Mouse (Mus musculus) 3134 (cell line): ENCODE measurements around the gene Pcx.

Experiments used
- DNase-seq: peaks from one replicate; pipeline ENCODE4 v3.0.0-alpha.2; 2011; ENCODE audit warnings: low spot score; ENCODE audit not compliant: insufficient read length; ENCODE audit errors: extremely low read depth

Gene Pcx

DNA sequence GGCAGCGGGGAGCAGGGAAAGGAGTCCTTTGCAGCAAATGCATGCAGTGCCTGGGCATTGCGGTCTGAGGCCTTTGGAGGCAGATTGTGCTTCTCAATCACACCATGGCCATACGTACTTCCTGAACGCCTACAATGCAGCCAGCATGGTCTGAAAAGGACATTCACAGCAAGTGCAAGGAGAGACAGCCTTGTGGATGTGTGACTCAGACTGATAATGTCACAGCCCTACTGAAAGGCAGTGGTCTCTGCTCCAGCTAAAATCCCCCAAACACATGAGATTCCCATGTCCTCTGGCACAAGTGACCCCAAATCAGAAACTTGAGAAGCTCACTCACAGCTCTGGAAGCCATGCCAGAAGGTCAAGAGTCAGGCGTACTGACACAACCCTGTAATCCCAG lies 14.5 kb upstream of the Pcx start:
- DNase-seq = no peak

DNA sequence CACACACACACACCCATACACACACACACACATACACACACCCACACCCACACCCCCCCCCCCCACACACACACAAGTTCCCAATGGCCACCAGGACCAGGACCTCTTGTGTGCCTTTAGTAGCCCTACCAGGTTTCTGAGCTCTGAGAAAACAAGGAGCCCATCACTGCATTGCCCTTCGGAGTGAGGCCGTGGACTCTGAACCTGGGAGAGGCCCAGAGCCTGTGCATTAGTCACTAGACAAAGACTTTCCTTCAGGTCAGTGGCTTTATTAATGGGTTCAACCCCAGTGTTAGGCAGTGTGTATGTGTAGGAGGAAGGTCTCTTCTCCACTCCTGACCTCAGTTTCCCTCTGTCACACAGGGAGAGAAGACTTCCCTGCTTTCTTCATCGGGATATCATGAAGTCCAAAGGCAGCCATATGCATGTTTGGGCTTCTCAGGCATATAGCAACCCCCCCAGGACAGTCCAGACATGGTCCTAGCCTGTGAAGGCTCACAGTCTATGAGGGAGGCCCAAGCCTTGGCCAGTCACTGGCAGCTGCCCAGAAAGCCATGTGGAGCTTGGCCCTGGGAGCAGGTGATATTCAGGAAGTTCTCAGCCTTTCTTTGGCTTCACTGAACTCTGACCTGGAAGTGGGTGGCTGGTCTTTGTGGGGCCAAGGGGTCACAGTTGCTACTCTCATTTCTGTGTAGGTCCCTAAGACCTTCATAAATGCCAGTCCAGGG lies 13.6 kb upstream of the Pcx start:
- DNase-seq = no peak

GRCm38 (mm10) chr19:4497263-4497973 lies 12.9 kb upstream of the Pcx start:
- DNase-seq = peak; percentile 68

GRCm38 (mm10) chr19:4498062-4498933 lies 12.0 kb upstream of the Pcx start, which contains the start of gene 2010003K11Rik:
2010003K11Rik (minus strand) TSS chr19:4498583.
- DNase-seq = peak; percentile 41

GRCm38 (mm10) chr19:4502701-4503100 lies 7.6 kb upstream of the Pcx start:
- no peak for DNase-seq

- no peak for DNase-seq
These were observed 5.4 kb upstream of the Pcx start for GRCm38 (mm10) chr19:4504830-4505229.

DNA sequence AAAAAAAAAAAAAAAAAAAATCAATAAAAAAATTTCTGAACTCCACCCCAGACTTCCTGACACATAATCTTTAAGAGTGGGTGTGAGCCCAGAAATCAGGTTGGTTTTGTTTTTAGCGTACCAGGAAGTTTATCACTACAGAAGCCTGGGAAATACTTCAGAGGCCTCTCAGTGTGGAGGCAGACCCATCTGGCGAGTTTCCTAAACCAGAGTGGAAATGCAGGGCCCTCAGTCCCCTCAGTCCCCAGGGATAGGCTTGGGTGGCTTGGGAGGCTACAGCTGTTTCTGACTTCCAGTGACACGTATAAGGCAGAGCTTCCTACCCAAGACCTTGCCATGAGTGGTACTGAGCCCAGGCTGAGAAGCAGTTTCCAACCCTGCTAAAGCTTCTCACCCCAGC lies 2.5 kb upstream of the Pcx start:
- no peak for DNase-seq

GRCm38 (mm10) chr19:4511116-4511841 lies 1.0 kb downstream of the Pcx start:
- no peak for DNase-seq

DNA sequence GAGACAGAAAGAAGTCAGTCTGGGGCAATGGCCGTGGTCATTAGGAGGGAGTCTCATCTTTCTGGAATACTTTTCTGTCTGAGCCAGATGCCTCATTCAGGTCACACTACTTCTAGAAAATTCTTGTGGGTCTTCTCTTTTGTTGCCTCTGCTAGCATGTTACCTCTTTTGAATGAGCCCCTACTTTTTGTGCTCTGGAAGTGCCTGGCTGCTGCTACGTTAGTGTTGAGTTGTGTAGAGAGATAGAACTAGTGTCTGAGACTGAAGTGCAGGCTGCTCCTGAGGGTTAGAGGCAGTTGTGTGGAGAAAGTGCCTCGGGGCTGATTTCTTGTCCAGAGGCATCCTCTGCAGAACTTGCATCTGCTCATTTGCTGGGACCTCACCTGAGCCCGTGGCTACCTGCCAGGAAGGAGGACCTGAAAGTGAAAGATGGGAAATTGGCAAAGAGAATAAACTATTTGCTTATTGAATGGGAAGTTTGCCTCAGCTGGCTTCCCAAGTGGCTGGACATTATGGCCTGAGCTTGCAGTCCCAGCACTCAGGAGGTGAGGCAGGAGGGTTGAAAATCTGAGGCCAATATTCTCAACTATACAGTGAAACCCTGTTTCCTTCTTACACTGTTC lies 3.1 kb downstream of the Pcx start:
- no peak for DNase-seq

GRCm38 (mm10) chr19:4515746-4516145 lies 5.5 kb downstream of the Pcx start:
- peak; percentile 31 for DNase-seq

DNA sequence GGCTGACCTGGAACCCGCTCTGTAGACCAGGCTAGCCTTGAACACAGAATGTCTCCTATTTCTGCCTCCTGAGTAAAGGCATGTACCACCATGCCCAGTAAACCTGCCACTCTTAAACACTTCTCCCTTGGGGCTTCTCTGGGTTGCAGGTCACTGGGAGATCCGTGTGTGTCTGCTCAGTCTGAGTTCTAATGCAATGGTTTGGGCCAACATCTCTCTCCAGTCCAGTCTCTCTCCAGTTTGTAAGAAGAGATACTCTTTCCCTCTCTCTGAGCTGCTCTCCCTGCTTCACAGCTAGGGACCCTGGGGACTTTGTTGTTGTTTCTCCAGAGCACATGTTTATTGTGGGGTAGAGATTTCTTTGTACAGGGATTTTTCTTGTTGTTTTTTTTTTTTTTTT lies 6.0 kb downstream of the Pcx start:
- DNase-seq = no peak

- peak; percentile 54 for DNase-seq
These were observed 7.2 kb downstream of the Pcx start for GRCm38 (mm10) chr19:4517483-4517882.

- DNase-seq = peak; percentile 35
These were observed 11.3 kb downstream of the Pcx start for GRCm38 (mm10) chr19:4521426-4522050.

- no peak for DNase-seq
These were observed 24.4 kb downstream of the Pcx start for GRCm38 (mm10) chr19:4534646-4535045.

- DNase-seq = no peak
These were observed 25.6 kb downstream of the Pcx start for GRCm38 (mm10) chr19:4535922-4536321.

DNA sequence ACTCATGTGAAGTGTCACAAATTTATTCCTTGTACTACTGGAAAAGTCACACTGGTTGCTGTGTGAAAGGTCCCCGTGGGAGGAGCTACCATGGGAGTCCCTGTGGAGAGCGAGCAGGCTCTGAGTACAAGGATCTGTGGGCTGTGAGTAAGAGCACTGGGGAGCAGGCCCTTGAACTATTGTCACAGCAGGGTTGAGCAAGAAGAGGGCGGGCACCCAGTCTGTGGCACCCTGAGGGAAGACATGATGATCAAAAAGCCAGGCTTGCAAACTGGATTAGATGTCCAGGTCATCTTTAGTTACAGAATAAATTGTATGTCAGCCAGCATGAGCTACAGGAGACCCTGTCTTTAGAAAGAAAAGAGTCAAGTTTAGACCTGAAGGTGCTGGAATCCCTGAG lies 26.3 kb downstream of the Pcx start:
- DNase-seq = no peak

- DNase-seq = no peak
These were observed 30.0 kb downstream of the Pcx start for GRCm38 (mm10) chr19:4540263-4540662.

DNA sequence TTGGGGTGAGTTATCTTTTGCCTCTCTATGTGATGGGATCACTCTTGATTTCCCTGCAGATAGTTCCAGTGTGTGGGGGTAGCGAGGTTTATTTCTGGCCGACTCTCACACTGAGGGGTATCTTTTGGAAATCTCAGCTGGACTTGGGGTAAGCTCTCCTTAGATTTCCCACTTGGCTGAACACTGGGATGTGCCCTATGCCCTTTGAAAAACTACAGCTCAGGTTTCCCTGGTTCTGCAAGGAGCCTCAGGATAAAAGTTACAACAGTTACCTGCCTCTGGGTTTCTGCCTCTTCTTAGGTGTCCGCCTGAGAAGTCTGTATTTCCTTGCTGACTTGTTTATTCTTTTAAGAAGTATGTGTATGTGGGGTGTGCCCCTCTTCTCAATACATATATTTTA lies 30.7 kb downstream of the Pcx start:
- no peak for DNase-seq

GRCm38 (mm10) chr19:4542081-4542480 lies 31.8 kb downstream of the Pcx start:
- no peak for DNase-seq

- no peak for DNase-seq
These were observed 34.8 kb downstream of the Pcx start for GRCm38 (mm10) chr19:4545091-4545490.
